Mouse (Mus musculus): Measurements from ENCODE around the gene Lhx2. TPM values are rescaled to one million over a fixed set of nuclear protein-coding genes. Genes with fewer than 3 reads are reported as not detected.

Gene Lhx2
- total RNA-seq, 2 experiments from 2014 or later = not detected

GRCm38 (mm10) chr2:38359811-38360210, 20.7 kb downstream of the Lhx2 start:
- no peak for DNase-seq

GRCm38 (mm10) chr2:38366222-38366621, 27.1 kb downstream of the Lhx2 start:
- DNase-seq = no peak

GRCm38 (mm10) chr2:38367023-38367422, 27.9 kb downstream of the Lhx2 start:
- DNase-seq = no peak

- DNase-seq = no peak
Observed at GRCm38 (mm10) chr2:38367852-38368251, 28.8 kb downstream of the Lhx2 start.

GRCm38 (mm10) chr2:38368746-38369330, 29.8 kb downstream of the Lhx2 start:
- DNase-seq = peak; percentile 69 to 74

GRCm38 (mm10) chr2:38375606-38376304, 36.7 kb downstream of the Lhx2 start:
- DNase-seq = peak; percentile 66 to 80

GRCm38 (mm10) chr2:38377254-38377653, 38.2 kb downstream of the Lhx2 start:
- no peak for DNase-seq

GRCm38 (mm10) chr2:38378346-38378745, 39.3 kb downstream of the Lhx2 start:
- DNase-seq = no peak

- DNase-seq = peak in 1 of 2 experiments; percentile 23
Observed at GRCm38 (mm10) chr2:38378849-38379545, 39.9 kb downstream of the Lhx2 start.

GRCm38 (mm10) chr2:38379546-38379870, 40.4 kb downstream of the Lhx2 start:
- no peak for DNase-seq

GRCm38 (mm10) chr2:38380136-38381083, 41.3 kb downstream of the Lhx2 start:
- DNase-seq = no peak

GRCm38 (mm10) chr2:38387568-38388262, 48.6 kb downstream of the Lhx2 start:
- no peak for DNase-seq

GRCm38 (mm10) chr2:38394977-38395868, 56.1 kb downstream of the Lhx2 start:
- no peak for DNase-seq

GRCm38 (mm10) chr2:38395869-38396236, 56.8 kb downstream of the Lhx2 start:
- no peak for DNase-seq

GRCm38 (mm10) chr2:38397306-38397705, 58.2 kb downstream of the Lhx2 start:
- no peak for DNase-seq

- DNase-seq = no peak
Observed at GRCm38 (mm10) chr2:38397882-38398281, 58.8 kb downstream of the Lhx2 start.

GRCm38 (mm10) chr2:38402611-38403010, 63.5 kb downstream of the Lhx2 start:
- DNase-seq = no peak

GRCm38 (mm10) chr2:38403231-38403630, 64.2 kb downstream of the Lhx2 start:
- no peak for DNase-seq

- no peak for DNase-seq
Observed at GRCm38 (mm10) chr2:38404007-38404596, 65.0 kb downstream of the Lhx2 start.

- no peak for DNase-seq
Observed at GRCm38 (mm10) chr2:38405356-38405755, 66.3 kb downstream of the Lhx2 start.
